Mouse (Mus musculus) embryo, embryonic 11 days (tissue): ENCODE data around the gene Siglece.

Experiments
- DNase-seq: peaks from one replicate; pipeline ENCODE4 v3.0.0-alpha.2; 2015

Gene Siglece

DNA sequence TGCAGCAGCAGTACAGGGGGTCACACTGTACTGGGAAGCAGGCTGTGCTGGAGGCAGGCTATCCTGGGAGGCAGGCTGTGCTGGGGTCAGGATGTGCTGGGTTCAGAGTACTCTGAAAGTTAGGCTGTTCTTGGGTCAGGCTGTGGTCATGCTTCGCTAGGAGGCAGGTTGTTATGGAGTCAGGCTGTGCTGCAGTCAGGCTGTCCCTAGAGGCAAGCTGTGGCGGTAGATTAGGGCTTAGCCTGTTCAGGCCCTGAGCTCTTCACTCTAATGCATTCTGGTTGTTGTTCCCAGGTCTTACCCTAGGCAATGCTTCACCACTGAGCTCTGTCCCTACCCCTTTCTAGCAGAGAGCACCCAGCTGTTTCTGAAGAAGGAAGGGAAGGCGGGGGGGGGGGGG lies 34.9 kb downstream of the Siglece start:
- DNase-seq: no peak

DNA sequence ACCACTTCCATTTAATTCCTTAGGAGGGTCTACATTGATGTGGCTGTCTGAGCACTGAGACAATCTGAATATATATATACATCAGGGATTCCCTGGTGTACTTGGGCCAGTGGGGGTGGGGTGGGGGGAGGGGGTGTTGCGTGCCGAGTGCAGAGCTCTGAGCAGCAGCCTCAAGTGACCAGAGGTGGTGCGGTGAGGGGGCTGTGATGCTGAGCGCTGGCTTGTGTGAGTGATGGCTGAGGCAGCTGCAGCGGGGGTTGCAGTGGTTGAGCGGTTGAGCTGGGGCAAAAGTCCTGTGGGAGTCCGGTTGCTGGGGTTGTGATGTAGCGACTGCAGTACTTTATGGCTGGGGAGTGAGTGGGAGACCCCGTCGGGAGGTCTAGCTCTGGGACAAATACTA lies 36.1 kb downstream of the Siglece start:
- peak; percentile 39 for DNase-seq

DNA sequence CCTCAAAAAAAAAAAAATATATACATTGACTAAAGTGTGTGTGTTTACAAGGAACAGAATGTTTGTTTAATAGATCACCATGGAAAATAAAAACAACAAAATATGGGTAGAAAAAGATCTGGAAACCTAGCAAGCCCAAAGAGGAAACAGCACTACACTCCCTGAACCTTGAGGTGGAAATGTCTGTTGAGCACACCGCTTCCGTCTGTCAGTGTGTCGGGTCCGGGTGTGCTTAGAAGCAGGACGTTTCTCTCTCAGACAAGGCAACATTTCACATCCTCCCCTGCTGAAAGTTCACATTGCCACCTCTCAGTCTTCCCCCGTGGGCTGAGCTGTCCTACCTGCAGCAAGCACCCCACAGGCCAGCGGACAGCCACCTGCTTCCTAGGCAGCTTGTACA lies 37.0 kb downstream of the Siglece start:
- DNase-seq: no peak

DNA sequence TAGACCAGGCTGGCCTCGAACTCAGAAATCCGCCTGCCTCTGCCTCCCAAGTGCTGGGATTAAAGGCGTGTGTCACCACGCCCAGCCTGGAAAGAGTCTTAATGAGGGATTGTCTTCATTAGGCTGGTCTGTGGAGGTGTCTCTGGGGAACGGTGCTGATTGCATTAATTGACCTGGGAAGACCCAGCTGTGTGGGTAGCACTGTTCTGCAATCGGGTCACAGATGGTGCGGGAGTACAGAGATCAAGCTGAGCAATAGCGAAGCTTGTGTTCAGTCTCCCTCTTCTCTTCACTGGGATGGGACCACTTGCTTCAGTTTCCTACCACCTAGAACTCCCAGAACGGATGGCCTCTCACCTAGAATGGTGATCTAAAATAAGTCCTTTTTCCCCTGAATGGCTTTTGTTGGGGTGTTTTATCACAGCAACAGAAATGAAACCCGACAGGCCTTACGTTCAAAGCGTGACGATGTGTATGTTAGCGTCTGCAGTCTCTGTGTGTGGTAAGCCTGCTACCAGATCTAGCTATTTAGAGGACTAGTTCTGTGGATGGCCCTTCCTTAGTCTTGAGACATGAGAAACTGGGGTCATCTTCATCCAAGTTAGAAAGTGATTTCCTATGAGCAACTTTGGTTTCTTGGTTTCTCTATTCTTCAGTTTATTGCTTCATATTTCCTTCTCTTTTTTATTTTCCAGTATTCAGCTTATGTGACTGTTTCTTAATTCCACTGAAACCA lies 46.0 kb downstream of the Siglece start:
- no peak for DNase-seq

DNA sequence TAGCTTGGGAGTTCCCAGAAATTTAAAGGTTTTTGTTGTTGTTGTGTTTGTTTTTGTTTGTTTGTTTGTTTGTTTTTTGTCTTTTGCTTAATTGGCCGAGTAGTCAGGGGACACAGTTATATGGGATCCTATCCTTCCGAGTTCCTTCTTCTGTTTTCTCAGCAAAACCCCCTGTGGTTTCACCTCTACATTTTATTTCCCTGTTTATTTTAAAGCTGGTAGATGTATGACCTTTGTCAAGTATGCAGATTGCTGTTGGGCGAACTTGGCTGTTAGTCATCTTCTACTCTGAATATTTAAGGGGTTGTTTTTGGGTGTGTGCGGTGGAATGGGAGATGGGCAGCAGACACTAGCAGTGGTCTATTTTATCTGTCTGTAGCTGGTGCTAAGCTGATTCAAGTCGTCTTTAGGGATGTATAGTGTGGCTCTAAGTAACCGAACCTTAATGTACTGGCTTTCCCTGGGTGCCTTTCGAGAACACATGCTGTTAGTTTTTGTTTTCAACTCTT lies 51.6 kb downstream of the Siglece start:
- no peak for DNase-seq

DNA sequence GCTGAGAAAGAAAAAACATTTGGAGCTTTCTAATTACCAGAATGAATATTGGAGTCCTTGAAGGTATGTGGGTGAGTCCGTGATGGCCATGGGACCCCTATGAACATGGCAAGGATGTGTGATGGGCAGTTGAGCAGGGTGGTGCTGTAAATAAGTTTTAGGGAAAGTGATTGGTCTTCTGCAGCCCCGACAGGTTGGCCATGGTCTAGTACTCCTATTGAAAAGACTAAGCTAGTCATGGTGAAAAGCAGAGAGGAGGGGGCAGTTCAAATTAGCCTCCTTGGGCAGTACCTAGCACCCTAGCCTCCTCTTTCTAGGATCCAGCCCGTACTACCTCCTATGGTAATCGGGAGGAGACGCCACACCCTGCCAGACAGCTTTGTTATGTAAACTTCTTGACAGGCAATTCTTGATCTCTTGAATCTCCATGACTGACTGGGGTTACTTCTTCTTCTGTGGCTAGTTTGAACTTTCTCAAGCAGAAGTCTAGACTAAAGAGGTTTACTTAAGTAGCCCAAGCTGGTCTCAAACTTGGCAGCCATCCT lies 52.1 kb downstream of the Siglece start:
- no peak for DNase-seq

DNA sequence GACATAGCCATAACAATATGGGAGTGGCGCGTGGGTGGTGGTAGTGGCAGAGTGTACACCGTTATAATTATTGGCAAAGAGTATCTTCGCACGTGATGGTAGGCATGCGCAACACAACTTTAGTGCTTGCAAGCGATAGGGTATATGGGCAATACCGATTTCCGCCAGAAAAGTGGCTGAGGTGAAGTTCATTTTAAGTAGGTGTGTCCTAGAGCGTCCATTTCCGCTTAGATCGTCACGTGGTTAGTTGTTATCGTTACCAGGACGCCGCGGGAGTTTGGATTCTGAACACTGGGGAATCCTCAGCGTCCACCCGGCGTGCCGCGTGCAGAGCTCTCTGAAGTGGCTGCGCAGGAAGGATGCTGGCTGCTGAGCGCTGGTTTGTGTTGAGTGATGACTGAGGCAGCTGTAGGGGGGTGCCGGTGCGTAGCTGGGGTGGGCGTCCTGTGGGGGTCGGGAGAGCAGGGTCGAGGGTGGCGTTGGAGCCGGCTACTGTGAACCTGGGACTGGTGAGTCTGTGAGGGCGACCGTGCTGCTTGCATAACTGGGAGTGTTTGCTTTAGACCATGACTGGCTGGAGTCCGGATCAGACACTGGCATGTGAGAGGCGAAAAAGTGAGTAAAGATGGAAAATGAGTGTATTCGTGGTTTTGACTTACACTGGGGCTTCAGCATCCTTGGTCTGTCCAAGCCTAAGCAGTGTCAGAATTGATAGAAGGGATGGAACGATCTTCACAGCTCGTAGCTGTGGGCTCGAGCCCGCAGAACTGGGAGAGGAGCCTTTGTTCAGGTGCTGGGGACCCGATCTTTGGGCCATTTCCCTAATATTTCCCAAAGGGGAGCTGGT lies 52.8 kb downstream of the Siglece start, which contains the start of gene Zfp819:
TSS of gene Zfp819 (plus strand) at position 274 of the 847 bp plus-strand sequence.
- peak; percentile 89 for DNase-seq

DNA sequence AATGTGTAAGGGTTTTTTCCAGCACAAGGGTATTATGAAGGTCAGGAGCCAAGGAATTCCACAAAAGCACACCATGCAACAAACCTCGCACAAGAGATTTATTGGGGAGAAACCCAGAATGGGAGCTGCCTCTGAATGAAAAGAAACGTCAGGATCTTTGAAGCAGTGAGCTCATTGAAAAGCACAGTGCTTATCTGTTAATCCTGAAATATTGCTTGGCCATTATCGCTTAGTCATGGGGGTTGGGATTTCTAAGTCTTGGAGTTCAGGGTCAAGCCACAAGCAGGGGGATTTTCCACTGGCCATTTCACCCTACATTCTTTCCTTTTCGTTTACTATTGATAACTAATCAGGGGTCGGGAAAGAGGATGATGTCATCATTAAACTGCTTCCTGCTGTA lies 58.1 kb downstream of the Siglece start:
- peak; percentile 37 for DNase-seq
